Mouse (Mus musculus) kidney, postnatal 0 days (tissue): ENCODE measurements at regions not wholly inside any gene's neighbourhood (a gene's known extent, or its start where the extent isn't known, plus 50 kb on each side); places are given as distances from the start of the nearest gene placed in this dataset.

ENCODE experiments used
- ATAC-seq: fragments of 200-750 bp; cut with Nextera tagmentation; replicated peaks from 2 replicates; pipeline ENCODE4 v1.8.0; 2017; ENCODE audit warnings: low read depth, moderate number of reproducible peaks, moderate TSS enrichment, moderate library complexity; ENCODE audit not compliant: low FRiP score
- DNase-seq: peaks from one replicate; pipeline ENCODE4 v3.0.0-alpha.2; 2016; ENCODE audit warnings: low spot score
- H3K27ac ChIP-seq: fragments of 300-500 bp; sonication (generic); 2 replicates; pipeline ENCODE4 v1.5.1; 2014; ENCODE audit warnings: mild to moderate bottlenecking
- H3K27me3 ChIP-seq: fragments of 300-500 bp; sonication (generic); 2 replicates; pipeline ENCODE4 v1.6.1; 2014; ENCODE audit warnings: low read length, mixed read lengths; ENCODE audit not compliant: insufficient read depth
- H3K36me3 ChIP-seq: fragments of 300-500 bp; sonication (generic); 2 replicates; pipeline ENCODE4 v1.6.1; 2014; ENCODE audit warnings: low read length, mixed read lengths; ENCODE audit not compliant: insufficient read depth
- H3K4me1 ChIP-seq: fragments of 300-500 bp; sonication (generic); replicated peaks from 2 replicates; pipeline ENCODE4 v1.6.1; 2014; ENCODE audit warnings: antibody characterized with exemption, low read length, mixed read lengths; ENCODE audit not compliant: insufficient read depth
- H3K4me2 ChIP-seq: fragments of 300-500 bp; sonication (generic); 2 replicates; pipeline ENCODE4 v1.6.1; 2014; ENCODE audit warnings: mild to moderate bottlenecking, low read length, moderate library complexity, mixed read lengths
- H3K4me3 ChIP-seq: fragments of 300-500 bp; sonication (generic); replicated peaks from 2 replicates; pipeline ENCODE4 v1.5.1; 2014; ENCODE audit warnings: low read depth, low read length
- H3K9ac ChIP-seq: fragments of 300-500 bp; sonication (generic); 2 replicates; pipeline ENCODE4 v1.6.1; 2014; ENCODE audit warnings: low read depth, low read length
- H3K9me3 ChIP-seq: fragments of 300-500 bp; sonication (generic); replicated peaks from 2 replicates; pipeline ENCODE4 v1.6.1; 2016; ENCODE audit warnings: low read length, inconsistent platforms, mixed read lengths
- CTCF ChIP-seq: IDR thresholded peaks from 2 replicates; pipeline ENCODE4 v1.5.1; 2016; ENCODE audit warnings: antibody characterized with exemption, low read depth, mild to moderate bottlenecking, moderate library complexity
- WGBS: fragments of 180-500 bp; shearing (Covaris S2); extraction: QIAGEN DNeasy Blood & Tissue Kit; methylation state at CpG from one replicate; pipeline ENCODE4 v1.1.7; 2014; 5-methylcytosine and 5-hydroxymethylcytosine counted together

DNA sequence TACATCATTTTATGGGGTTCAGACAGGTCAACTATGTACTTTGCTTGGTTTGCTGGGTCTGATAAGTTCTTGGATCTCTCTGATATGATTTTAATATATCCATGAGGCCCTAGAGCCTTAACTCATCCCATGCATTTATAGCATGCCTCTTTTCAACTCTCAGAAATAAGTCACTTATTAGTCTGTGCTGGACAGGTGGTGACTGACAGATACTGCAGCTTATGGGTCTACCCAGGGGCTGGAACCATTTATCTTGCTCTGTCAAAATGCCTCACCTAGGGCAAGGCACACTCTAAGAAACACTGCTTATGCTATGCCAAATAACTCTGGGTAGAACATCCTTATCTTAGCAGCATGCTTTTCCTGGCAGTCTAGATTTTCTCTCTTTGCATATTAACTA lies 225.6 kb downstream of the Mbnl1 start:
- H3K9me3 ChIP-seq: no peaks in the 10 kb centered on the region
- no peaks in the 10 kb centered on the region for H3K36me3 ChIP-seq
- no peak for DNase-seq
- no peak overlapping the region for H3K9ac ChIP-seq
- H3K4me2 ChIP-seq: no peak overlapping the region
- no peak for ATAC-seq
- no peak overlapping the region for H3K4me3 ChIP-seq
- H3K27ac ChIP-seq: no peak overlapping the region
- no peaks in the 10 kb centered on the region for H3K4me1 ChIP-seq
- TF ChIP-seq CTCF: no peak
- no peaks in the 10 kb centered on the region for H3K27me3 ChIP-seq

DNA sequence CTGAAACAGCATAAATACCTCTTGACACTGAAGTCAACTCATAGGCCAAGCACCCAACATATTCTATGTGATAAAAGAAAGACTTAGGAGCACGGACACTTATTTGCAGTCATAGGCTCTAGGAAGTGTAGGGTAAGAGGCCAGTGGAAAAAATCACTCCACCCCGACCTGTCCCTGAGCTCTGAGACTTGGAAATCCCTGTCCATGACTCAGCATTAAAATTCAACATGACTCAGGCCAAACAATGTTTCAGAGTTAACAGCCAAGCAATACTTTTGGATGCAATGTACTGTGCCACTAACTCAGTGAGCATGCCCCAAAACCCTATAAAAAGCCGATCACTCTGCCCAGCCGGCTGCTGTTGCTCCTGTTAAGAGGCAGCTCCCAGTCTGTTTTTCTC lies 234.5 kb downstream of the Mbnl1 start:
- H3K4me2 ChIP-seq: no peak overlapping the region
- DNase-seq (no peak), ATAC-seq (no peak)
- no peak for TF ChIP-seq CTCF
- no peaks in the 10 kb centered on the region for H3K9me3 ChIP-seq
- no peaks in the 10 kb centered on the region for H3K27me3 ChIP-seq
- no peak overlapping the region for H3K27ac ChIP-seq
- 74% methylated on average over 4 of the region's 4 CpGs for WGBS
- H3K4me3 ChIP-seq: no peak overlapping the region
- H3K4me1 ChIP-seq: no peaks in the 10 kb centered on the region
- H3K36me3 ChIP-seq: no peaks in the 10 kb centered on the region
- no peak overlapping the region for H3K9ac ChIP-seq

DNA sequence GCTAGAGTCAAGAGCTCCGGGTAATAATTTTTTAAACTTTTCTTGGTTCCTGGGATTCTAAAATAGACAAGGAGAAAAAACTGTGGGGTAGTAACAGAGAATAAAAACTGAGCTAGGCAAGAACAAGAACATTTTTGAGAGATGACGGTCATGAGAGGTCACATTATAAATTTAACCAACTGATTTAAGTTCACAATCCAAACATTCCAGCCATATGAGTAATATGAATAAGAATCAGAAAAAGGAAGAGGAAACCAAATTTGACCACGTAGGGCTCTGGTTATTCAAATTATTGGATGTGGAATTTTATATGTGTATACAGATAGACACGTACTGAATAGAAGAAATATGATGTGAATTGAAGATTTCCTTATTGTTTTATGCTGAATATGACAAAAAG lies 240.3 kb downstream of the Mbnl1 start:
- TF ChIP-seq CTCF: no peak
- Histone ChIP-seq H3K36me3 (no peaks in the 10 kb centered on the region), H3K4me3 (no peak overlapping the region), H3K27me3 (no peaks in the 10 kb centered on the region), H3K9me3 (no peaks in the 10 kb centered on the region), H3K4me2 (no peak overlapping the region), H3K4me1 (no peaks in the 10 kb centered on the region), H3K27ac (no peak overlapping the region), H3K9ac (no peak overlapping the region)
- no peak for DNase-seq
- ATAC-seq: no peak
- 85% methylated on average over 4 of the region's 4 CpGs for WGBS

DNA sequence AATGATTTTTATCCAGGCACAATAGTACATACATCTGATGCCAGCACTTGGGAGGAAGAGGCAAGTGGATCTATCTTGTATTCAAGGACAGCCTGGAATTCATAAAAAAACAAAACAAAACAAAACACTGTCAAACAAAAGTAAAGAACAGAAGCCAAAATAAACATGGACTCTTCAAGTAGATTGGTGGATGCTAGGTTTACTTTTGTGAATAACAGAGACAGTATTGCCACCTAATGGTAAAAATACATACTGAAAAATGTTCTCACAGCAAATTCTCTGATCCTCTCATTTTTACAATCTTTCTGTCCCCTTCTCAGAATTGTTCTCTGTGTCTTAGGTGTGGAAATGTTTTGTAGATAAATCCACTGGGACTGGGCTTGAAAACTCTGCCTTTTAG lies 247.7 kb downstream of the Mbnl1 start:
- H3K4me2 ChIP-seq: no peak overlapping the region
- no peaks in the 10 kb centered on the region for H3K27me3 ChIP-seq
- peak; percentile 67 for DNase-seq
- H3K4me3 ChIP-seq: no peak overlapping the region
- no peaks in the 10 kb centered on the region for H3K36me3 ChIP-seq
- no peak overlapping the region for H3K27ac ChIP-seq
- no peak for ATAC-seq
- TF ChIP-seq CTCF: peak; percentile 48
- H3K9ac ChIP-seq: no peak overlapping the region
- no peaks in the 10 kb centered on the region for H3K9me3 ChIP-seq
- no peaks in the 10 kb centered on the region for H3K4me1 ChIP-seq

DNA sequence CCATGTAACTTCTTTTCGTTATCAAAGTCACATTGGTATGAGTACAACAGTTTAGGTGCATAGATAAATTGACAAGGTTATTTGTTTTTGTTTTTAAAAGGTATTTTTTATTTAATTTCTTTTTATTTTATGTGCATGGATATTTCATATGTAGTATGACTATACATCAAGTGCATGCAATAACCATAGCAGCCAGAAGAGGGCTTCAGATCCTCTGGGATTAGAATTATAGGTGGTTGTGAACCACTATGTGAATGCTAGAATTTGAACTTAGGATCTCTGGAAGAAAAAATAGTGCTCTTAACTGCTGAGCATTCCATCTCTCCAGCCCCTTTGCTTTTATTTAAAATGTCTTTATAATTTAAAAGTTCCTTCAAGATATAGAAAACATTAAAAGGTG lies 258.7 kb downstream of the Mbnl1 start:
- no peak overlapping the region for H3K4me3 ChIP-seq
- no peaks in the 10 kb centered on the region for H3K36me3 ChIP-seq
- no peaks in the 10 kb centered on the region for H3K27me3 ChIP-seq
- no peak for DNase-seq
- H3K9ac ChIP-seq: no peak overlapping the region
- no peak for ATAC-seq
- H3K4me2 ChIP-seq: no peak overlapping the region
- WGBS: 86% methylated on average over 1 of the region's 1 CpGs
- peak; percentile 38; the same call in 1 of the 2 replicates for TF ChIP-seq CTCF
- no peaks in the 10 kb centered on the region for H3K9me3 ChIP-seq
- H3K27ac ChIP-seq: no peak overlapping the region
- H3K4me1 ChIP-seq: no peaks in the 10 kb centered on the region

DNA sequence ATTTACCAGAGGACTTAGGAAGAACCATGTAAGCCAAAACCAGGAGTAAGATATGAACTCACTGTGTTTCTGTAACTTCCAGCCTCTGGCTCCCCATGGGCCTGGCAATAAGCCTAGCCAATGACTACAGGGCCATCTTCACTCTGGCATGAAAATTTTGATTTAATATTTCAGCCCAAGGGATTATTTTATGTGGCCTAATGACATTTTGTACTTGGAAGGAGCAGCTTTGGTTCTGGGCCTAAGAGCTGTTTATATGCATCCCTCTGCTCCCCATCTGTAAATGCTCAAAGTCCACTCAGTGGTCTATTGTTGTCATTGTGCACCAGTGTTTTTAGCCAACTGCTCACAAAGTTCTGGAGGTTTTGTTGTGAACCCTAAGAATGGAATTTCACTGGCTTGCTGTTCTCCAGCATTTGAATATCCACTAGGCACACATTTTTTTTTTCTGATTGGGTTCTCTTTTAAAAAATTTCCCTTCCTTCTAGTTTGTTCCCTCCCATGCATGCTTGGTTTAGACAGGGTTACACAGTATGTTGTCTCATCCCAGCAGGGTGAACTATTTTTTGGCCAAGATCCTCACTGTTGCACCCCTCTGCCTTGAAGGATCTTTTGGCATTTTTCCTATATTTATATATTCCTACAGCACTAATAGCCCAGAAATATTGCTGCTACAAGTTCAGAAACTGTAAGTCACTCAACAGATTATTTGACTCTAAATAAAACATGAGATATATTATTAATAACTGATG lies 261.9 kb upstream of the P2ry1 start:
- Histone ChIP-seq H3K27ac (no peak overlapping the region), H3K4me1 (no peaks in the 10 kb centered on the region), H3K36me3 (no peaks in the 10 kb centered on the region), H3K4me3 (no peak overlapping the region), H3K9me3 (no peaks in the 10 kb centered on the region), H3K9ac (no peak overlapping the region), H3K27me3 (no peaks in the 10 kb centered on the region), H3K4me2 (no peak overlapping the region)
- DNase-seq: peak; percentile 74
- TF ChIP-seq CTCF: no peak
- ATAC-seq: no peak; the same call in 1 of the 2 replicates

DNA sequence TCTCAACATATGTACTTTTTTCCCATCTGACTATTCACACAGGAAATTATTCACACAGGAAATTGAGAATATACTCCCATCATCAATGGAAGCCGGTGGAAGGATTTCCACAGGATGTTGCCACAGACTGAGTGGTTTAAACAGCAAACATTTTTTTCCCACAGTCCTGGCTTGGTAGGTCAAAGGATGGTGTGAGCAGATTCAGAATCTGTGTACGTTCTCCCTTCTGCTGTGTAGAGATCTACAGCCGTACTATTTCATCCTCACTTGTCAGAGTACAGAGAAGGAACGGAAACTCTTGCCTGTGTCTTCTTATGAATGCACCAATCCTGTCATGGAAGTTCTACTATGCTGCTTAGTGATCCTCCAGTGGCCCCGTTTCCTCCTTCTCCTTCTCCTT lies 261.2 kb upstream of the P2ry1 start:
- no peak for TF ChIP-seq CTCF
- 79% methylated on average over 5 of the region's 5 CpGs for WGBS
- no peak for ATAC-seq
- Histone ChIP-seq H3K27ac (no peak overlapping the region), H3K4me2 (no peak overlapping the region), H3K9me3 (no peaks in the 10 kb centered on the region), H3K27me3 (no peaks in the 10 kb centered on the region), H3K4me1 (no peaks in the 10 kb centered on the region), H3K36me3 (no peaks in the 10 kb centered on the region), H3K4me3 (no peak overlapping the region), H3K9ac (no peak overlapping the region)
- DNase-seq: no peak
